Mouse (Mus musculus) embryonic facial prominence, embryonic 10.5 days (tissue): ENCODE results near the gene Lekr1. TPM values are rescaled to one million over a fixed set of nuclear protein-coding genes. Genes with fewer than 3 reads are reported as not detected.

Experiments used
- DNase-seq: peaks from one replicate; pipeline ENCODE4 v3.0.0-alpha.2; 2017; ENCODE audit warnings: low spot score
- H3K27ac ChIP-seq: fragments of 300-500 bp; sonication (generic); replicated peaks from 2 replicates; pipeline ENCODE4 v1.5.1; 2016; ENCODE audit warnings: mild to moderate bottlenecking
- H3K27me3 ChIP-seq: fragments of 300-500 bp; sonication (generic); replicated peaks from 2 replicates; pipeline ENCODE4 v1.6.1; 2016; ENCODE audit warnings: low read depth, mild to moderate bottlenecking; ENCODE audit not compliant: poor library complexity, severe bottlenecking
- H3K36me3 ChIP-seq: fragments of 300-500 bp; sonication (generic); replicated peaks from 2 replicates; pipeline ENCODE4 v1.6.1; 2016; ENCODE audit warnings: mild to moderate bottlenecking, moderate library complexity
- H3K4me1 ChIP-seq: fragments of 300-500 bp; sonication (generic); 2 replicates; pipeline ENCODE4 v1.6.1; 2016
- H3K4me3 ChIP-seq: fragments of 300-500 bp; sonication (generic); 2 replicates; pipeline ENCODE4 v1.5.1; 2016; ENCODE audit warnings: mild to moderate bottlenecking, moderate library complexity
- H3K9me3 ChIP-seq: fragments of 300-500 bp; sonication (generic); 2 replicates; pipeline ENCODE4 v1.6.1; 2016; ENCODE audit warnings: mild to moderate bottlenecking
- WGBS: fragments of 180-500 bp; shearing (Covaris S2); methylation state at CpG from one replicate; pipeline ENCODE4 v1.1.7; 2016; 5-methylcytosine and 5-hydroxymethylcytosine counted together
- polyA plus RNA-seq: library from polyadenylated mRNA; unstranded; fragments of >200 nt; fragmentation: Nextera tagmentation; extraction: Ambion mirVana; gene quantifications from 2 replicates; pipeline ENCODE4 v1.2.1, GENCODE M21; 2016

Gene Lekr1
- polyA plus RNA-seq, 1 experiment from 2014 or later, result 5.3 TPM

- H3K4me1 ChIP-seq, result 0 out of 2 replicates have a peak, but pooled peaks cover 2% of the 10 kb centered on the region
- no peak overlapping the region for H3K27ac ChIP-seq
- H3K36me3 ChIP-seq, result no peaks in the 10 kb centered on the region
- H3K9me3 ChIP-seq, result no peaks in the 10 kb centered on the region
- H3K27me3 ChIP-seq, result no peaks in the 10 kb centered on the region
- no peak for DNase-seq
- no peak overlapping the region for H3K4me3 ChIP-seq
- WGBS, result 88% methylated on average over 4 of the region's 4 CpGs
Observed at GRCm38 (mm10) chr3:65793561-65793960, 127.5 kb downstream of the Lekr1 start.

GRCm38 (mm10) chr3:65794711-65795110 is 128.7 kb downstream of the Lekr1 start:
- WGBS, result 95% methylated on average over 2 of the region's 2 CpGs
- DNase-seq, result no peak
- no peak overlapping the region for H3K27ac ChIP-seq
- H3K4me3 ChIP-seq, result no peak overlapping the region
- H3K27me3 ChIP-seq, result no peaks in the 10 kb centered on the region
- no peaks in the 10 kb centered on the region for H3K9me3 ChIP-seq
- H3K4me1 ChIP-seq, result 0 out of 2 replicates have a peak, but pooled peaks cover 2% of the 10 kb centered on the region
- no peaks in the 10 kb centered on the region for H3K36me3 ChIP-seq

DNA sequence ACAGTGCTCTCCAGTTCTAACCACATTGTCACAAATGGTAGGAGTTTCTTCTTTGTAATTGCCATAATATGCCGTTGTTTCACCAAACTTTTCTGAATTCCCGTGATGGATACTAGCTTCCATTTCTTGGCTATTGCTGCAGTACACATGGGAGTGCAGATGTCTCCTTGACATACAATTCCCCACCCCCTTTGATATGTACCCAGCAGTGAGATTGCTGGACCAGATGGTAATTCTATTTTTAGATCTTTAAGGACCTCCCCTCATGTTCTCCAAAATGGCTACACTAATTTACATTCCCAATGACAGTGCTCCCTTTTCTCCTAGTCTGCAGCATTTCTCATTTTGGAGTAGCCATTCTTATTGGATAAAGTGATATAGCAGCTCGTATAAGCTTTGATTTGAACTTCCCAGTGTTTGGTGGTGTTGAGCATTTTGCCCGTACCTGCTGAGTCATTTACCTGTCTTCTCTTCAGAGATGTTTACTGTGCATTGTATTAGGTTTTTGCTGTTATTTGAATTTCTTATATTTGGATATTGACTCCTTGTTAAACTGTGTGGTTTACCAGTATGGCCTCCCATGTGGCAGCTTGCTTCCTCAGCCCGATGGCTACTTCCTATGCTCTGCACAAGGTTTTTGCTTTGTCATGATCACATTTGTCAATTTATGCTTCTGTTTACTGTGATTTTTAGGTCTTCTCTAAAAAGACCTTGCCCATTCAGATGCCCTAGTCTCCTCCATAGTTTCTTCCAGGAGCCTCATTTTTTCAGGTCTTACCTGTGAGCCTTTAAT is 131.5 kb downstream of the Lekr1 start:
- H3K4me1 ChIP-seq, result no peaks in the 10 kb centered on the region
- DNase-seq, result no peak
- no peaks in the 10 kb centered on the region for H3K27me3 ChIP-seq
- no peaks in the 10 kb centered on the region for H3K36me3 ChIP-seq
- H3K4me3 ChIP-seq, result no peak overlapping the region
- 94% methylated on average over 5 of the region's 5 CpGs for WGBS
- H3K9me3 ChIP-seq, result no peaks in the 10 kb centered on the region
- H3K27ac ChIP-seq, result no peak overlapping the region

DNA sequence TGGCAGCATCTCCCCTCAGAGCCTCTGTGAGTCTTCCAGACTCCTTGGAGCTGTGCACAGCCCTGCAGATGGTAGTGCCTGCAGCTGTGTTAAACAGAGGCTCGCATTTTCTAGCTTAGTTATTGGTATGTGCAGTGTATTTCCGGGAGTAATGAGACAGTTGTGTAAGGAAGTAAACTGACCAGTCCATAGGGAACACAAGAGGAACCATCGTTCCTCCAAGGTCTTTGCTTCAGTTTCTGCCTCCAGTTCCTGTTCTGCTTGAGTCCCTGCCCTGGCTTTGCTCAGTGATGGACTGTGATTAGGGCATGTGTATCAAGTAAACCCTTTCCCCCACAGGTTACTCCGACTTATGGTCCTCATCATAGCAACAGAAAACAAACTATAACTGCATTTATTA is 134.9 kb downstream of the Lekr1 start:
- Histone ChIP-seq H3K27ac (no peak overlapping the region), H3K36me3 (no peaks in the 10 kb centered on the region), H3K4me1 (no peaks in the 10 kb centered on the region), H3K27me3 (no peaks in the 10 kb centered on the region), H3K9me3 (no peaks in the 10 kb centered on the region), H3K4me3 (no peak overlapping the region)
- DNase-seq, result no peak
- 85% methylated on average over 4 of the region's 4 CpGs for WGBS

DNA sequence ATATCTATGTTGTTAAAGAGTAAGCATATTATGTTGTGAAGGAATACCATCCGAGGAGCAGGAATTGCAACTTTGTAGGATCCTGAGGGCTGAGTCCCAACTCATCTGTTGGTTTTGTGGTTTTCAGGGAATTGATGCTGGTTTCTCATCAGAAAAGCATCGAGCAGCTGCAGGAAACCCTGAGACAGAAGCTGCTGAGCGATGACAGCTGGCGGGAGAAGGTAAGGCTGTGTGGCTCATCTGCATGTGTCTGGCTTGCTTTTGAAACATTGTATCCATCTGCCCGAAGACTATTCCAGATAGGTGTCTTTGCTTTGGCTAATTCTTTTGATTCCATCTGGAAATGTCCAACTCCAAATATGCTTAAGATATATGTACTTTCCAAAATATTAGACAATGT is 136.2 kb downstream of the Lekr1 start:
- Histone ChIP-seq H3K4me3 (no peak overlapping the region), H3K27ac (no peak overlapping the region), H3K27me3 (no peaks in the 10 kb centered on the region), H3K36me3 (no peaks in the 10 kb centered on the region), H3K4me1 (no peaks in the 10 kb centered on the region), H3K9me3 (no peaks in the 10 kb centered on the region)
- no peak for DNase-seq
- 89% methylated on average over 5 of the region's 5 CpGs for WGBS

- Histone ChIP-seq H3K4me3 (no peak overlapping the region), H3K36me3 (no peaks in the 10 kb centered on the region), H3K4me1 (no peaks in the 10 kb centered on the region), H3K27me3 (no peaks in the 10 kb centered on the region), H3K27ac (no peak overlapping the region), H3K9me3 (no peaks in the 10 kb centered on the region)
- WGBS, result 69% methylated on average over 5 of the region's 5 CpGs
- DNase-seq, result no peak
Observed at GRCm38 (mm10) chr3:65802868-65803267, 136.8 kb downstream of the Lekr1 start.

GRCm38 (mm10) chr3:65814881-65815280 is 148.9 kb downstream of the Lekr1 start:
- 90% methylated on average over 6 of the region's 6 CpGs for WGBS
- Histone ChIP-seq H3K9me3 (no peaks in the 10 kb centered on the region), H3K27me3 (no peaks in the 10 kb centered on the region), H3K4me3 (no peak overlapping the region), H3K27ac (no peak overlapping the region), H3K4me1 (peaks cover 12% of the 10 kb centered on the region), H3K36me3 (no peaks in the 10 kb centered on the region)
- no peak for DNase-seq

DNA sequence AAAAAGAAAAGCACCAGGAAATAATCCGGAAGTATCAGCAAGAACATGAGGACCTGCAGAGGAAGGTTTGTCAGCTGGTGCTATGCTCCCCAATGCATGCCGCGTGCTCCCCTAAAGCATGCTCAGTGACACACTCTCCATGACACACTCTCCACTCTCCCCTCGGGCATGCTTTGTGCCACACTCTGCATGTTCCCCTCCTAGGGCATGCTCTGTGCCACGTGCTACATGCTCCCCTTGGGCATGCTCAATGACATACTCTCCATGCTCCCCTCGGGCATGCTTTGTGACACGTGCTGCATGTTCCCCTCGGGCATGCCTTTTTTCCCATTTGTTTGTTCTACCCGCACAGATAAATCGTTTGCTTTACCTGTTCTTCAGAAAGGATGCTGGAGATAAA is 150.0 kb downstream of the Lekr1 start:
- H3K4me1 ChIP-seq, result peaks cover 18% of the 10 kb centered on the region
- H3K9me3 ChIP-seq, result no peaks in the 10 kb centered on the region
- no peaks in the 10 kb centered on the region for H3K36me3 ChIP-seq
- no peak overlapping the region for H3K27ac ChIP-seq
- H3K4me3 ChIP-seq, result no peak overlapping the region
- 85% methylated on average over 10 of the region's 10 CpGs for WGBS
- no peak for DNase-seq
- no peaks in the 10 kb centered on the region for H3K27me3 ChIP-seq

GRCm38 (mm10) chr3:65818597-65818996 is 152.6 kb downstream of the Lekr1 start:
- 79% methylated on average over 4 of the region's 4 CpGs for WGBS
- Histone ChIP-seq H3K4me3 (no peak overlapping the region), H3K27me3 (no peaks in the 10 kb centered on the region), H3K9me3 (no peaks in the 10 kb centered on the region), H3K36me3 (no peaks in the 10 kb centered on the region), H3K4me1 (peaks cover 18% of the 10 kb centered on the region), H3K27ac (no peak overlapping the region)
- no peak for DNase-seq

- H3K27ac ChIP-seq, result peak overlapping the region; percentile 45; the same call in 1 of the 2 replicates
- H3K36me3 ChIP-seq, result no peaks in the 10 kb centered on the region
- no peak overlapping the region for H3K4me3 ChIP-seq
- H3K9me3 ChIP-seq, result no peaks in the 10 kb centered on the region
- H3K27me3 ChIP-seq, result no peaks in the 10 kb centered on the region
- DNase-seq, result peak; percentile 43
- 36% methylated on average over 6 of the region's 6 CpGs for WGBS
- peaks cover 18% of the 10 kb centered on the region for H3K4me1 ChIP-seq
Observed at GRCm38 (mm10) chr3:65819841-65820240, 153.8 kb downstream of the Lekr1 start.

DNA sequence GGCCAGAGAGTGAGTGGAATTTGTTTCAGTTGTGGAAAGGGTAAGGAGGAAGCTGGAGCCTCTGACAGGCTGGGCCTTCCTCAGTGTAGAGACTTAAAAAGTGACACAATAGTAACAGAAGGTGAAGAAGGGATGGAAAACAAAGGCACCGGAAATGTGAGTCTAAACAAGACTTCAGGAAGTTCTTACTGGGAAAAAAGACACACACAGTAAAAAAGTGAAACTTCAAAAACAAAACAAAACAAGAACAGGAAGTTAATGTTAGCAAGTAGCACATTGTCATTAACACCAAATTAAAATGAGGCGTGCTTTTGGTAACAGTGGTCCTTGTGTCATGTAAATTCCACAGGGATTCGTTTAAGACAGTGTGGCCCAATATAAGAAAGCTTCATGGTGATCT is 158.9 kb downstream of the Lekr1 start:
- 59% methylated on average over 3 of the region's 3 CpGs for WGBS

GRCm38 (mm10) chr3:65826716-65827115 is 160.7 kb downstream of the Lekr1 start:
- H3K27me3 ChIP-seq, result peaks cover 7% of the 10 kb centered on the region; the same call in 1 of the 2 replicates
- WGBS, result 85% methylated on average over 6 of the region's 6 CpGs
- DNase-seq, result no peak

More for the DNA sequence above, 158.9 kb downstream of the Lekr1 start:
- no peak overlapping the region for H3K27ac ChIP-seq
- no peaks in the 10 kb centered on the region; the same call in 1 of the 2 replicates for H3K27me3 ChIP-seq
- no peak for DNase-seq
- H3K36me3 ChIP-seq, result no peaks in the 10 kb centered on the region
- H3K9me3 ChIP-seq, result no peaks in the 10 kb centered on the region
- H3K4me1 ChIP-seq, result peaks cover 12% of the 10 kb centered on the region
- H3K4me3 ChIP-seq, result no peak overlapping the region

DNA sequence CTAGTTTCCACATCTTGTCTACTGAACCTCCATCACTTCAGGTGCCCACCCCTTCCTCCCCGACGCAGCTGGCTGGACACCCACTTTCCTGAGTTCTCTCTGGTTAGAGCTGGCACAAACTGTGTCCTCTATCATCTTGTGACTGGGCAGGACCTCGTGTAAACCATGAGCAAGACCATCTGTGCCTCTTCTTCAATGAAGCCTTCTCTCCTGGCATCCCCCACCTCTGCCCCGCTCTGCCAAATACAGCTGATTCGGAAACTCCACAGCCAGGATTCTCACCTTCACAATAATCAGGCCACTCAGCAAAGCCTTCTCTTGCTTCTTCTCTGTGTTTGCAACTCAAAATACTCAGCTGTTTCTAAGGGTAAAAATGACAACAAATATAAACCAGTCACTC is 161.4 kb downstream of the Lekr1 start:
- DNase-seq, result no peak
- WGBS, result 88% methylated on average over 5 of the region's 5 CpGs
- H3K27me3 ChIP-seq, result peaks cover 7% of the 10 kb centered on the region; the same call in 1 of the 2 replicates
- no peaks in the 10 kb centered on the region for H3K9me3 ChIP-seq
- no peaks in the 10 kb centered on the region for H3K36me3 ChIP-seq
- H3K4me1 ChIP-seq, result peaks cover 17% of the 10 kb centered on the region
- H3K27ac ChIP-seq, result no peak overlapping the region
- no peak overlapping the region for H3K4me3 ChIP-seq

More at GRCm38 (mm10) chr3:65826716-65827115, 160.7 kb downstream of the Lekr1 start:
- no peaks in the 10 kb centered on the region for H3K9me3 ChIP-seq
- no peak overlapping the region for H3K4me3 ChIP-seq
- H3K4me1 ChIP-seq, result peaks cover 17% of the 10 kb centered on the region
- H3K36me3 ChIP-seq, result no peaks in the 10 kb centered on the region
- no peak overlapping the region for H3K27ac ChIP-seq
